Mouse (Mus musculus) megakaryocyte-erythroid progenitor cell, adult 5-6 weeks (primary cell): ENCODE results near the gene Scfd1. TPM values are rescaled to one million over a fixed set of nuclear protein-coding genes. Genes with fewer than 3 reads are reported as not detected.

Experiments
- ATAC-seq: replicated peaks from 2 replicates; pipeline ENCODE4 v1.8.0; 2016; ENCODE audit warnings: mild to moderate bottlenecking, inconsistent platforms; ENCODE audit not compliant: severe bottlenecking, poor library complexity, low FRiP score, low TSS enrichment
- total RNA-seq, 2 experiments: library from RNA; stranded (forward) in 1 of 2; stranded (reverse) in 1 of 2; fragments of 200-1000, 215-1000 nt in 1 of 2; fragments of >200 nt in 1 of 2; fragmentation: Nextera tagmentation in 1 of 2; gene quantifications; 2 replicates each; pipeline ENCODE4 v1.2.3; 2014 to 2017

Gene Scfd1
- total RNA-seq, 2 experiments from 2014 or later = 40.2 to 86.3 TPM

GRCm38 (mm10) chr12:51493476-51493875 lies 116.2 kb downstream of the Scfd1 start:
- no peak for ATAC-seq

GRCm38 (mm10) chr12:51494641-51495040 lies 117.3 kb downstream of the Scfd1 start:
- no peak for ATAC-seq

Other genes starting within 250 kb of the Scfd1 start
- gene G2e3, start 29.4 kb upstream of the Scfd1 start, total RNA-seq (2014; fragmentation: Nextera tagmentation) = 21.0 and 27.1 TPM in 2 replicates
- gene G2e3, start 29.4 kb upstream of the Scfd1 start, total RNA-seq (2017) = 20.5 and 24.5 TPM in 2 replicates
- gene Coch, start 215.8 kb downstream of the Scfd1 start, total RNA-seq (2014; fragmentation: Nextera tagmentation) = not detected in 2 replicates
- gene Coch, start 215.8 kb downstream of the Scfd1 start, total RNA-seq (2017) = not detected in 2 replicates